Mouse (Mus musculus): ENCODE results near the gene Tet3. TPM values are rescaled to one million over a fixed set of nuclear protein-coding genes. Genes with fewer than 3 reads are reported as not detected.
"Not testable (repeated sequence)": the region's sequence is repeated elsewhere in the genome, so short reads cannot be mapped to it uniquely, and the experiment has no call there.

Gene Tet3
- polyA plus RNA-seq, 1 experiment from 2014 or later: 79.2 TPM

- H3K27ac ChIP-seq (replicated peaks): no peak overlapping the region
Observed at GRCm38 (mm10) chr6:83350851-83351405, 108.0 kb downstream of the Tet3 start.

GRCm38 (mm10) chr6:83350172-83350571 lies 108.7 kb downstream of the Tet3 start:
- WGBS: 83% methylated on average over 7 of the region's 7 CpGs
- H3K27me3 ChIP-seq: no peaks in the 10 kb centered on the region

More at GRCm38 (mm10) chr6:83350851-83351405, 108.0 kb downstream of the Tet3 start:
- Histone ChIP-seq H3K4me3 (no peak overlapping the region), H3K4me1 (replicated peaks) (peaks cover 15% of the 10 kb centered on the region), H3K9me3 (no peaks in the 10 kb centered on the region), H3K27me3 (no peaks in the 10 kb centered on the region), H3K4me2 (no peak overlapping the region), H3K9ac (0 out of 2 replicates have a peak overlapping the region, but pooled peaks have one; percentile 92), H3K36me3 (peaks cover 28% of the 10 kb centered on the region)
- no peak for ATAC-seq (ENCODE audit: low read depth)
- WGBS: 91% methylated on average over 16 of the region's 16 CpGs

GRCm38 (mm10) chr6:83349274-83349958 lies 109.5 kb downstream of the Tet3 start:
- peak overlapping the region; percentile 53 for H3K27ac ChIP-seq (replicated peaks)
- WGBS: under 1% methylated on average over 52 of the region's 53 CpGs
- ATAC-seq (ENCODE audit: low read depth): peak; percentile 94
- peak overlapping the region; percentile 86 for H3K4me3 ChIP-seq
- H3K9ac ChIP-seq: peak overlapping the region; percentile 92
- no peaks in the 10 kb centered on the region for H3K9me3 ChIP-seq
- H3K36me3 ChIP-seq: peaks cover 19% of the 10 kb centered on the region
- H3K4me2 ChIP-seq: peak overlapping the region; percentile 93
- H3K27me3 ChIP-seq: no peaks in the 10 kb centered on the region
- peaks cover 15% of the 10 kb centered on the region for H3K4me1 ChIP-seq (replicated peaks)

More at GRCm38 (mm10) chr6:83350172-83350571, 108.7 kb downstream of the Tet3 start:
- Histone ChIP-seq H3K9ac (peak overlapping the region; percentile 92), H3K4me2 (peak overlapping the region; percentile 93), H3K9me3 (no peaks in the 10 kb centered on the region), H3K36me3 (peaks cover 27% of the 10 kb centered on the region), H3K4me3 (peak overlapping the region; percentile 86), H3K27ac (replicated peaks) (no peak overlapping the region), H3K4me1 (replicated peaks) (peaks cover 15% of the 10 kb centered on the region)
- ATAC-seq (ENCODE audit: low read depth): no peak

GRCm38 (mm10) chr6:83348873-83349272 lies 110.0 kb downstream of the Tet3 start, which contains the start of gene Bola3:
Gene Bola3 (plus strand): TSS chr6:83349147.
- Histone ChIP-seq H3K36me3 (peaks cover 16% of the 10 kb centered on the region), H3K9ac (peak within 1 kb of the TSS; percentile 92), H3K4me2 (peak within 1 kb of the TSS; percentile 93), H3K9me3 (no peaks in the 10 kb centered on the region), H3K4me3 (peak within 1 kb of the TSS; percentile 86), H3K27me3 (no peaks in the 10 kb centered on the region), H3K4me1 (replicated peaks) (peaks cover 15% of the 10 kb centered on the region), H3K27ac (replicated peaks) (peak within 1 kb of the TSS; percentile 53)
- peak; percentile 37 for ATAC-seq (ENCODE audit: low read depth)
- WGBS: 29% methylated on average over 6 of the region's 6 CpGs

DNA sequence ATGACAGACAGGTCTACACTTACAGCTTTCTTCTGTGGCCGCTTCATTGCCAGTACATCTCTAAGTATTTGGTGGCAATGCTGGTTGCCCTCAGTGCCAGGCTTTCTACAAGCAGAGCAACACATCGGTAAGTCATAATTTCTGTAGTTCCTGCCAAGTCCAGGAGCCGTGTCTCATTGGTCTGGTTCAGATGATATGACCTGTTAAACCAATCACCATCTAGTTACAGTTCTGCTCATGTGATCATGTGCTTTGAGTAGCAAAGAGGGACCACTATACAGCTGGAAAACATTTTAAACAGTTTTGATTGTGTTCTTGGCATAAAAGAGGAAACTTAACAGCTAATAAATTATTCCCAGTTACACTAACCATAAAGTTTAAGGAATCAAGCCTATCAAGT lies 111.0 kb downstream of the Tet3 start:
- ATAC-seq (ENCODE audit: low read depth): no peak
- peaks cover 15% of the 10 kb centered on the region for H3K4me1 ChIP-seq (replicated peaks)
- H3K36me3 ChIP-seq: peaks cover 12% of the 10 kb centered on the region
- H3K4me3 ChIP-seq: no peak overlapping the region
- H3K4me2 ChIP-seq: no peak overlapping the region
- H3K27me3 ChIP-seq: no peaks in the 10 kb centered on the region
- 95% methylated on average over 3 of the region's 3 CpGs for WGBS
- no peak overlapping the region for H3K9ac ChIP-seq
- no peak overlapping the region for H3K27ac ChIP-seq (replicated peaks)
- H3K9me3 ChIP-seq: no peaks in the 10 kb centered on the region

DNA sequence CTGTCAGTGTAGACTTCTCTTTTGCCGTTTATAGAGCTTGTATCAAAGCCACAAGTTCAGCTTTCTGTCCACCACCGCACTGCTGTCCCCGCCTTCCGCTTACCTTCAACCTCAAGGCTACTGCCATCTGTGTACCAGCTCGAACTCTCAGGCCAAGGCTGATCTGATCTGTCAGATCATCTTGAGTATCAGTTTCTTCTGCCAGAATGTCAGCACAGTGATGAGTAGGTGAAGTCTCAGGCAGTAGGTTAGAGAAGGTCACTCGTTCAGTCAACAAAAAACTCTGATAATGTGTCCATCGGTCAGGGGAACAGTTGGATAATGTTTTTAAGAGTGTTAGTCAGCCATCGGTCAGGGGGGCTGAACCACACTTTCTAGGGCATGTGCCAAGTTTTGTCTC lies 113.6 kb downstream of the Tet3 start:
- 93% methylated on average over 8 of the region's 8 CpGs for WGBS
- not testable (repeated sequence) for H3K4me2 ChIP-seq; ATAC-seq (ENCODE audit: low read depth)

GRCm38 (mm10) chr6:83342957-83343356 lies 115.9 kb downstream of the Tet3 start:
- Histone ChIP-seq H3K4me2 (no peak overlapping the region), H3K36me3 (peaks cover 53% of the 10 kb centered on the region), H3K4me1 (replicated peaks) (no peaks in the 10 kb centered on the region), H3K4me3 (no peak overlapping the region), H3K9me3 (no peaks in the 10 kb centered on the region), H3K27me3 (no peaks in the 10 kb centered on the region), H3K9ac (no peak overlapping the region), H3K27ac (replicated peaks) (no peak overlapping the region)
- WGBS: 97% methylated on average over 2 of the region's 2 CpGs
- no peak for ATAC-seq (ENCODE audit: low read depth)

More for the DNA sequence above, 113.6 kb downstream of the Tet3 start:
- Histone ChIP-seq H3K4me1 (replicated peaks) (peaks cover 10% of the 10 kb centered on the region), H3K36me3 (peaks cover 33% of the 10 kb centered on the region)
- not testable (repeated sequence) for H3K9ac ChIP-seq; H3K9me3 ChIP-seq; H3K27me3 ChIP-seq; H3K4me3 ChIP-seq; H3K27ac ChIP-seq (replicated peaks)

GRCm38 (mm10) chr6:83341387-83341786 lies 117.5 kb downstream of the Tet3 start:
- Histone ChIP-seq H3K4me2 (no peak overlapping the region), H3K27me3 (no peaks in the 10 kb centered on the region), H3K4me3 (no peak overlapping the region), H3K9me3 (no peaks in the 10 kb centered on the region), H3K9ac (no peak overlapping the region), H3K4me1 (replicated peaks) (no peaks in the 10 kb centered on the region), H3K27ac (replicated peaks) (no peak overlapping the region), H3K36me3 (peaks cover 66% of the 10 kb centered on the region)
- ATAC-seq (ENCODE audit: low read depth): no peak
- WGBS: 88% methylated on average over 3 of the region's 3 CpGs

DNA sequence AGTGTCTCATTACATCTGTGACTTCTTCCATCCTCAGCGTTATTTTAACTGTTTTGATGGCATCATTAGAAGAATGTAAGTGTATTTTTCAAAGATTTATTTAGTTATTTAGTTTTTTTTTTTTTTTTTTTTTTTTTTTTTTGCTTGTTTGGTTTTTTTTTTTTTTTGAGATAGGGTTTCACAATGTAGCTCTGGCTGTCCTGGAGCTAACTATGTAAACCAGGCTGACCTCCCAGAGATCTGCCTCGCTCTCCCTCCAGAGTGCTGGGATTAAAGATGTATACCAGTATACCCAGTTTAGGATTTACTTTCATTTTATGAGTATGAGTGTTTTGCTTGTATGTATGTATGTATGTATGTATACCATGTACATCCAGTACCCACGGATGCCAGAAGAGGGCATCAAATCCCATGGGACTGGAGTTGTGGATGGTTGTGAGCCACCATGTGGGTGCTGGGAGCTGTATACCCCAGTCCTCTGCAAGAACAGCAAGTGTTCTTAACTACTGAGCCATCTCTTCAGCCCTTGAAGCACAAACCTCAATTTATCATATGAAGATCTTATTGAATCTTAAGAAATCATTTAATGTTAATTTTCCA lies 131.2 kb downstream of the Tet3 start:
- peak overlapping the region; percentile 98; the same call in 1 of the 2 replicates for H3K9ac ChIP-seq
- WGBS: 93% methylated on average over 3 of the region's 3 CpGs
- H3K4me3 ChIP-seq: no peak overlapping the region
- no peak overlapping the region for H3K27ac ChIP-seq (replicated peaks)
- H3K4me1 ChIP-seq (replicated peaks): peaks cover 33% of the 10 kb centered on the region
- H3K27me3 ChIP-seq: no peaks in the 10 kb centered on the region
- H3K36me3 ChIP-seq: peaks cover 30% of the 10 kb centered on the region
- no peak for ATAC-seq (ENCODE audit: low read depth)
- peak overlapping the region; percentile 85; the same call in 1 of the 2 replicates for H3K4me2 ChIP-seq
- no peaks in the 10 kb centered on the region for H3K9me3 ChIP-seq

GRCm38 (mm10) chr6:83326761-83327160 lies 132.1 kb downstream of the Tet3 start:
- Histone ChIP-seq H3K4me2 (peak overlapping the region; percentile 85), H3K4me1 (replicated peaks) (peaks cover 33% of the 10 kb centered on the region), H3K36me3 (peaks cover 22% of the 10 kb centered on the region), H3K9me3 (no peaks in the 10 kb centered on the region), H3K9ac (peak overlapping the region; percentile 98), H3K27me3 (no peaks in the 10 kb centered on the region), H3K27ac (replicated peaks) (no peak overlapping the region), H3K4me3 (peak overlapping the region; percentile 89)
- no peak for ATAC-seq (ENCODE audit: low read depth)
- WGBS: 72% methylated on average over 6 of the region's 6 CpGs

- ATAC-seq (ENCODE audit: low read depth): no peak
- Histone ChIP-seq H3K4me2 (peak overlapping the region; percentile 85), H3K27me3 (no peaks in the 10 kb centered on the region), H3K27ac (replicated peaks) (peak overlapping the region; percentile 94), H3K4me3 (peak overlapping the region; percentile 89), H3K4me1 (replicated peaks) (peaks cover 33% of the 10 kb centered on the region), H3K9ac (peak overlapping the region; percentile 98), H3K36me3 (peaks cover 18% of the 10 kb centered on the region), H3K9me3 (no peaks in the 10 kb centered on the region)
- WGBS: 11% methylated on average over 6 of the region's 6 CpGs
Observed at GRCm38 (mm10) chr6:83326394-83326736, 132.5 kb downstream of the Tet3 start.
